Mouse (Mus musculus): ENCODE data around the gene Srd5a3.

- TF ChIP-seq EP300 (IDR thresholded peaks at IDR 0.05; ENCODE audit: insufficient read depth, low read depth, low read length) (no peak), CTCF (IDR thresholded peaks at IDR 0.05) (no peak), POLR2A (IDR thresholded peaks at IDR 0.05; ENCODE audit: insufficient read depth, low read depth, low read length) (no peak)
Observed at GRCm38 (mm10) chr5:76154434-76155165, 14.5 kb downstream of the Srd5a3 start.
